Mouse (Mus musculus): Measurements from ENCODE around the gene Art5. TPM values are rescaled to one million over a fixed set of nuclear protein-coding genes. Genes with fewer than 3 reads are reported as not detected.

Gene Art5
- total and polyA plus RNA-seq, 3 experiments: 0.85 to 3.9 (median 2.7) TPM

- Histone ChIP-seq H3K4me2 (ENCODE audit: insufficient read depth, low read depth, poor library complexity, severe bottlenecking) (peak overlapping the region; percentile 18), H3K36me3 (replicated peaks in 1 of 2; ENCODE audit: control insufficient read depth in 1 of 2, insufficient read depth in 1 of 2, low read length in 1 of 2) (peaks cover 0 to 43% of the 10 kb centered on the region in 2 experiments), H3K4me3 (replicated peaks in 1 of 3; ENCODE audit: low read depth in 2 of 3, low read length in 2 of 3, poor library complexity in 1 of 3) (no peak overlapping the region), H3K27me3 (replicated peaks) (no peaks in the 10 kb centered on the region), H3K4me1 (ENCODE audit: control insufficient read depth in 1 of 2, insufficient read depth in 2 of 2) (peaks cover 0 to 25% of the 10 kb centered on the region in 2 experiments; a peak in 3 of 4 replicates), H3K9me3 (replicated peaks; ENCODE audit: low read length) (no peaks in the 10 kb centered on the region), H3K79me2 (replicated peaks; ENCODE audit: control insufficient read depth, extremely low read depth, insufficient read depth, poor library complexity, severe bottlenecking) (no peaks in the 10 kb centered on the region), H3K27ac (ENCODE audit: insufficient read depth, low read depth) (no peak overlapping the region), H3K9ac (ENCODE audit: insufficient read depth, low read depth) (no peak overlapping the region)
- in situ Hi-C loops (cut with MboI; ENCODE audit: low pct_ligation_motif_present, low pct_unique_long_range_greater_than_20kb, low sequenced_read_pairs) (no loop called here), dilution Hi-C loops (cut with MboI; ENCODE audit: extremely low pct_ligation_motif_present, extremely low pct_unique_long_range_greater_than_20kb, low sequenced_read_pairs) (no loop called here)
- DNase-seq (ENCODE audit: extremely low read depth): peak; percentile 29
- peak; percentile 41; the same call in 1 of the 2 replicates for TF ChIP-seq USF2 (conservative IDR thresholded peaks at IDR 0.05; ENCODE audit: low read depth, low read length)
- TF ChIP-seq MAZ (IDR thresholded peaks at IDR 0.05; ENCODE audit: low read depth, low read length): no peak
- no peak for TF ChIP-seq ETS1 (conservative IDR thresholded peaks at IDR 0.05; ENCODE audit: low read depth, low read length)
- TF ChIP-seq MAX (IDR thresholded peaks at IDR 0.05; ENCODE audit: low read length): 0 out of 2 replicates have a peak, but pooled peaks have one; percentile 27
- TF ChIP-seq USF1 (IDR thresholded peaks at IDR 0.05; ENCODE audit: low read depth, low read length): peak; percentile 69
- no peak for TF ChIP-seq MYC (IDR thresholded peaks at IDR 0.05; ENCODE audit: low read depth, low read length)
- peak; percentile 97 for TF ChIP-seq BHLHE40 (IDR thresholded peaks at IDR 0.05; ENCODE audit: low read depth, low read length)
Observed at GRCm38 (mm10) chr7:102099760-102100661, 9.3 kb downstream of the Art5 start.

- no peak overlapping the region for H3K4me3 ChIP-seq (replicated peaks in 1 of 3; ENCODE audit: low read depth in 2 of 3, low read length in 2 of 3, poor library complexity in 1 of 3)
Observed at GRCm38 (mm10) chr7:102087336-102087735, 22.0 kb downstream of the Art5 start.

More at GRCm38 (mm10) chr7:102087336-102087735, 22.0 kb downstream of the Art5 start:
- in situ Hi-C loops (cut with MboI; ENCODE audit: low pct_ligation_motif_present, low pct_unique_long_range_greater_than_20kb, low sequenced_read_pairs): loop anchor here (10.0 kb wide), 1 partner anchor 173 kb away; no protein-coding TSS in a partner anchor
- Histone ChIP-seq H3K9me3 (replicated peaks; ENCODE audit: low read length) (no peaks in the 10 kb centered on the region), H3K9ac (ENCODE audit: insufficient read depth, low read depth) (no peak overlapping the region), H3K27me3 (replicated peaks) (no peaks in the 10 kb centered on the region), H3K36me3 (replicated peaks in 1 of 2; ENCODE audit: control insufficient read depth in 1 of 2, insufficient read depth in 1 of 2, low read length in 1 of 2) (peaks cover 39 to 85% of the 10 kb centered on the region in 2 experiments), H3K79me2 (replicated peaks; ENCODE audit: control insufficient read depth, extremely low read depth, insufficient read depth, poor library complexity, severe bottlenecking) (no peaks in the 10 kb centered on the region), H3K4me1 (ENCODE audit: control insufficient read depth in 1 of 2, insufficient read depth in 2 of 2) (0 out of 4 replicates have a peak, but pooled peaks cover 0 to 2% of the 10 kb centered on the region in 2 experiments), H3K4me2 (ENCODE audit: insufficient read depth, low read depth, poor library complexity, severe bottlenecking) (no peak overlapping the region), H3K27ac (ENCODE audit: insufficient read depth, low read depth) (no peak overlapping the region)
- TF ChIP-seq ZKSCAN1 (IDR thresholded peaks at IDR 0.05; ENCODE audit: borderline replicate concordance, low read depth, low read length) (no peak), ZMIZ1 (IDR thresholded peaks at IDR 0.05; ENCODE audit: low read depth, low read length) (no peak), JUN (IDR thresholded peaks at IDR 0.05; ENCODE audit: insufficient read depth, low read depth, low read length) (no peak), ZC3H11A (IDR thresholded peaks at IDR 0.05; ENCODE audit: low read depth, low read length) (no peak), MEF2A (IDR thresholded peaks at IDR 0.05; ENCODE audit: borderline replicate concordance, low read depth, low read length) (no peak), GABPA (IDR thresholded peaks at IDR 0.05; ENCODE audit: insufficient replicate concordance, low read depth, low read length) (no peak), PAX5 (IDR thresholded peaks at IDR 0.05; ENCODE audit: low read length) (no peak), CHD1 (IDR thresholded peaks at IDR 0.05; ENCODE audit: low read depth, low read length) (no peak), MAZ (IDR thresholded peaks at IDR 0.05; ENCODE audit: low read depth, low read length) (no peak), IRF4 (IDR thresholded peaks at IDR 0.05; ENCODE audit: low read depth, low read length) (no peak), CHD2 (IDR thresholded peaks at IDR 0.05; ENCODE audit: low read length) (no peak), TCF12 (IDR thresholded peaks at IDR 0.05; ENCODE audit: low read depth, low read length) (no peak), HCFC1 (IDR thresholded peaks at IDR 0.05; ENCODE audit: low read depth, low read length) (no peak), USF2 (conservative IDR thresholded peaks at IDR 0.05; ENCODE audit: low read depth, low read length) (no peak)
- dilution Hi-C loops (cut with MboI; ENCODE audit: extremely low pct_ligation_motif_present, extremely low pct_unique_long_range_greater_than_20kb, low sequenced_read_pairs): no loop called here
- no peak for DNase-seq (ENCODE audit: extremely low read depth)
